Mouse (Mus musculus): Measurements from ENCODE around the gene Dqx1. TPM values are rescaled to one million over a fixed set of nuclear protein-coding genes. Genes with fewer than 3 reads are reported as not detected.

The Dqx1 gene
- polyA plus RNA-seq, 1 experiment from 2014 or later: 0.88 TPM

DNA sequence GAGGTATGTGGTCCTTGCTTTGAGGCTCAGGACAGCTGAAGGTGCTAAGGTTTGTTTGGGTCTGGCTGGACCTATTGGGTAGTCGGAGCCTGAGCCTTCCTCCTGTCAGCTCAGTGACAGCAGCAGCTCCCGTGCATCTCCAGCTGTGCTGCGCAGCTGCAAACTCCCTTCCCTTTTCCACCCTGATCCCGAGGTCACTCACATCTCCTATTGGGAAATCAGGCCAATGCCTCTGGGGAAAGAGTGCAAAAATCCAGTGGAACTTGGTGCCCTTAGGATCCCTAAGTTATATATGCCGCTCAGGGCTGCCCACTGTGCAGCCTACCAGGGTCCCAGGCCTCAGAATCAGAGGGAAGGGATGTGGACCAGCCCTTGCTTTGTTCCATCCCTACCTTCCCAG, 25.9 kb downstream of the Dqx1 start:
- Histone ChIP-seq H3K27ac (no peak overlapping the region), H3K4me1 (peaks cover 26% of the 10 kb centered on the region), H3K4me3 (replicated peaks) (no peak overlapping the region), H3K4me2 (no peak overlapping the region), H3K9ac (no peak overlapping the region), H3K27me3 (peaks cover 66% of the 10 kb centered on the region), H3K9me3 (no peaks in the 10 kb centered on the region), H3K36me3 (replicated peaks) (peaks cover 30% of the 10 kb centered on the region)
- WGBS: 8% methylated on average over 5 of the region's 5 CpGs
- ATAC-seq (ENCODE audit: low FRiP score): no peak

DNA sequence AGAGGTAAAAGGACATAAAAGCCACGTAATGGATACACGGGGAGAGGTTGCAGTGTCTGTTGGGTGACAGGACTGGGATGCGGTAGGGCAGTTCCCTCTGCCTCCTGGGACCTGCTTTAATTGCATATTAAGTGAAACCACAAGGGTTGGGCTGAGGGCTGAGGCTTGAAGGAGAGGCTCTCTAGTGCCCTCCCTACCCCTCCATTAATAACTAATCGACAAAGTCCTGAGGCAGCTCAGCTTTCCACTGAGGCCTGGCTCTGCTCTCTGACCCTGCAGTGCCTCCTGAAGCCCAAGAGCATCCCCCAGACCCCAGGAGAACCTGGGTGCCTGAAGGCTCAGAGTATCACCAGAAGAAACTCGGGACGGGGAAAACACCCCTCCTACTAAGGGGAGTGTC, 26.8 kb downstream of the Dqx1 start:
- WGBS: 4% methylated on average over 6 of the region's 6 CpGs
- no peak for ATAC-seq (ENCODE audit: low FRiP score)
- H3K4me3 ChIP-seq (replicated peaks): no peak overlapping the region
- H3K27ac ChIP-seq: no peak overlapping the region
- peaks cover 76% of the 10 kb centered on the region for H3K27me3 ChIP-seq
- peaks cover 19% of the 10 kb centered on the region for H3K4me1 ChIP-seq
- H3K36me3 ChIP-seq (replicated peaks): peaks cover 30% of the 10 kb centered on the region
- H3K4me2 ChIP-seq: no peak overlapping the region
- no peak overlapping the region for H3K9ac ChIP-seq
- H3K9me3 ChIP-seq: no peaks in the 10 kb centered on the region

DNA sequence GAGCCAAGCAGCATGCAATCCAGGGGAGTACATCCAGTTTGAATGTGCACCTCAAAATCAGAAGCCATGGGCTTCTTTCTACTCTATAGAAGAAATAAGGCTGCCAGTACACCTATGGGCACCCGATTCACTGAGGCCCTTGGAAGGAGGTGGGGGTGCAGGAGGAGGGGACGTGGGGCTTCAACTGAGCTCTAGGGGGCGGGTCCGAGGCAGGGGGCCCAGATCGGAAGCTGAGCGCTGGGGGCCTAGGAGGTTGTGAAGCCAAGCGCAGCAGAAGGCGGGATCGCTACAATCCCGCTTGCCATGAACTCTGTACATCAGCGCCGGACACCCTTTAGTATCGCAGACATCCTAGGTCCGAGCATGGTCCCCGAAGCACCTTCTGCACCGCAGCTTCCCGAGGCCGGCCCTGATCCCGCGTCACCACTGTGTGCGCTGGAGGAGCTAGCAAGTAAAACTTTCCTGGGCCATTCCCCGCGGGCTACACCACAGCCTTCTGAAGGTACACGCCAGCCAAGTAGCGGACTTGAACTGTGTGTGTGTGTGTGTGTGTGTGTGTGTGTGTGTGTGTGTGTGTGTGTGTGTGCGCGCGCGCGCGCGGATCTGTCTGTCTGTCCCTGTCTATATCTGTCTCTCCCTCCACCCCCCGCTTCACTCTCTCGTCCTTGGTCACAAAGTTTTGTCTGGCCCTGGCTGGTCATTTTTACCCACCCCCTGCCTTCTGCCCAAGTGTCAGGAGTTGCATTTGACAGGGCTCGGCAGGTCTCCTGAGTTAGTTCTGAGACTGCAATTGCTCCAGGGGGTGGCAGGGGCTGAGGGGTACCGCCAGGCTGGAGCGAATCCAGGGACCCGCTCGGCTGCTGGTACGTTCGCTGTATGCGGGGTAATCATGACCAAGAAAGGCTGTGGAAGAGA, 28.7 kb downstream of the Dqx1 start, which contains the start of gene Lbx2:
Gene Lbx2 (plus strand): TSS at position 247 of the 915 bp plus-strand sequence.
- WGBS: 1% methylated on average over 29 of the region's 42 CpGs
- Histone ChIP-seq H3K9ac (no peak within 1 kb of the TSS), H3K4me1 (peaks cover 13% of the 10 kb centered on the region), H3K27ac (no peak within 1 kb of the TSS), H3K4me2 (no peak within 1 kb of the TSS; the same call in 1 of the 2 replicates), H3K9me3 (no peaks in the 10 kb centered on the region), H3K36me3 (replicated peaks) (peaks cover 11% of the 10 kb centered on the region), H3K4me3 (replicated peaks) (peak within 1 kb of the TSS; percentile 7; the same call in 1 of the 2 replicates), H3K27me3 (peaks cover 93% of the 10 kb centered on the region)
- ATAC-seq (ENCODE audit: low FRiP score): no peak

DNA sequence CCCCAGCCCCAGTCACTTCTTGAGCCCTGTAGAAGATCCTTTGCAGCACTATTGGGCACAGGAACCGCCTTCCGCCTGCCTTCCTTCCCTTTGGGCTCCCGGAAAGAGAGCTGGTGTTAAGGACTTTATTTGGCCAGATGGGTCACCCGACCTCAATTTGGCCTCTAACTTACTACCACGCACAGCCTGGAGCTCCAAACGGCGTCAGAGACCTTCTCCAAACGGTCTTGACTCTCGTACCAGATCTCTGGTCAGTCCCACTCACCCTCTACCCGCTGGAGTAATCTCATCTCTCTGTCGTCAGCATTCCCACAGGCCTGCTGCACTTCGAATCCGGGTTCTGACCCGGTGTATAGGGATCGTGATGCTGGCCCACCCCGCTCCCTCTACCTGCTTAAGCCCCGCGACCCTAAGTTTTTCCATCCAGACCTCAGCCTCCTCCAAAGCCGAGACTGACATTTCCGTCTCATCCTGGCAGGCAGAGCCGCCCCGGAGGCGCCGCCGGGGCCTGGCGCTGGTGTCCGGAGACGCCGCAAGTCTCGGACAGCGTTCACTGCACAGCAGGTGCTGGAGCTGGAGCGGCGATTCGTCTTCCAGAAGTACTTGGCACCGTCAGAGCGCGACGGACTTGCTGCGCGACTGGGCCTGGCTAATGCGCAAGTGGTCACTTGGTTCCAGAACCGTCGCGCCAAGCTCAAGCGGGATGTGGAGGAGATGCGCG, 29.7 kb downstream of the Dqx1 start:
- H3K27me3 ChIP-seq: peaks cover 96% of the 10 kb centered on the region
- no peaks in the 10 kb centered on the region for H3K9me3 ChIP-seq
- H3K4me2 ChIP-seq: peak overlapping the region; percentile 21; the same call in 1 of the 2 replicates
- peak overlapping the region; percentile 7 for H3K4me3 ChIP-seq (replicated peaks)
- H3K27ac ChIP-seq: no peak overlapping the region
- no peak for ATAC-seq (ENCODE audit: low FRiP score)
- WGBS: 1% methylated on average over 47 of the region's 47 CpGs
- peaks cover 3% of the 10 kb centered on the region for H3K36me3 ChIP-seq (replicated peaks)
- no peak overlapping the region for H3K9ac ChIP-seq
- peaks cover 13% of the 10 kb centered on the region for H3K4me1 ChIP-seq

DNA sequence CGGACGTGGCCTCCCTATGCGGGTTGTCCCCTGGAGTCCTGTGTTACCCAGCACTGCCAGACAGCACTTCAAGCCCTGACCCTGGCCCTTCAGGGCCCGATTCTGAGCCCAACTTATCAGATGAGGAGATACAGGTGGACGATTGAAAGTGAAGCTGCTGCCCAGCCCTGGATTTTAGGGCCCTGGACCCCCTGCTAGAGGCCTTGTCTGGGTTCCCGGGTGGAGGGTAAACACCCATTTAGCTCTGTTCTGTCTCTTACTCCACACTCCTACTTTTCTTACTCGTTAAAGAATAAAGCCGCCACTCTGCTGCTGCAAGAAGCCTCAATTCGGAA, 30.2 kb downstream of the Dqx1 start:
- Histone ChIP-seq H3K9ac (no peak overlapping the region), H3K36me3 (replicated peaks) (no peaks in the 10 kb centered on the region), H3K4me1 (peaks cover 13% of the 10 kb centered on the region), H3K9me3 (no peaks in the 10 kb centered on the region), H3K27ac (no peak overlapping the region), H3K4me3 (replicated peaks) (no peak overlapping the region), H3K27me3 (peaks cover 96% of the 10 kb centered on the region), H3K4me2 (peak overlapping the region; percentile 21; the same call in 1 of the 2 replicates)
- no peak for ATAC-seq (ENCODE audit: low FRiP score)
- 3% methylated on average over 9 of the region's 9 CpGs for WGBS

DNA sequence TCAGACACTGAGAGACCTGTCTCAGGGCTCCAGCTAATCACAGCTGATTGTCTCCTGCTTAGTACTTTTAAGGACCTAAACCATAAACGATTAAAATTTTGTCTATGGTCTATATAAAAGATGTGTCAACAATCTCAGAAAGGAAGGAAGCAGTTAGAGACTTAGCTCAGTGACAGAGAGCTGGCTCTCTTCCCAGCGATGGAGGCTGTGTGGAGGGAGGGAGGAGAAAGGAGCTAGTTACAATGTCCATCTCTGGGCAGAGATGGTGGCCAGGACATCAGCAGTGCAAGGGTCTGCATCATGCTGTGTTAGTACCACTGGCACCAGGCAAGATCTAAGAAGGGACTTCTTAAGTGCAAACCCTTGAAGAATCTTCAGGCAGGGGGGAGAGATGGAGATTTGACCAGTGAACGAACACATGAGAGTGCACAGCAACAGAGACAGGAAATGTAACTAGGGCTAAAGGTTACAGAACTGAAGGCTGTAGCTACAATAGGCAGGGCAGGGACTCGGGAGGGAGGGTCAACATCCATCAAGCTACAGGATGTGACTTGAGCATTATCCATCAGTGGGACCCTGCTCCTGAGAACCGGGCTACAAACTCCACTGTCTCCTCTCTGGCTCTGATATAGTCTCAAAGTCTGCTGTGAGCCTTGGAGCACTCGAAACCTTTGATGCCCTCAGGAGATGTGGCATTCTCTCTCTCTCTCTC, 34.9 kb downstream of the Dqx1 start:
- 53% methylated on average over 6 of the region's 6 CpGs for WGBS
- no peak overlapping the region for H3K27ac ChIP-seq
- ATAC-seq (ENCODE audit: low FRiP score): no peak
- no peaks in the 10 kb centered on the region for H3K36me3 ChIP-seq (replicated peaks)
- peaks cover 71% of the 10 kb centered on the region for H3K27me3 ChIP-seq
- H3K9ac ChIP-seq: no peak overlapping the region
- no peak overlapping the region for H3K4me3 ChIP-seq (replicated peaks)
- H3K4me2 ChIP-seq: no peak overlapping the region
- H3K9me3 ChIP-seq: no peaks in the 10 kb centered on the region
- peaks cover 4% of the 10 kb centered on the region; the same call in 1 of the 2 replicates for H3K4me1 ChIP-seq

DNA sequence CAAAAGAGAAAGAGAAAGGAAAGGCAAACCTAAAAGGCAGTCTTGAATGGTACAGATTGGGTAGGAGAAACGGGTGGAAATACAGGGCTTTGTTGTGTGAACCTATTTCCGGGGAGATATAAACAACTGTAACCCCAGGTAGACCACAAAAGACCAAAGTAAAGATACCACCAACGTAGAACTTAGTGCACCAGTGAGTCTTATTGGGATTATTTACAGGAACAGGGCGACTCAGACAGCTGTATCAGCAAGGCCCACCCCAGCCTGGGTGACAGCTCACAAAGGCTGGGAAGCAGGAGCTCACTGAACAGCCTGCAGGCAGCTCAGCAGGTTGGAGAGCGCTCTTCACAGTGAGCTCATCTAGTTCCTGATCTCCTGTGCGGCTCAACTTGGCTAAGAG, 38.3 kb downstream of the Dqx1 start:
- Histone ChIP-seq H3K4me2 (no peak overlapping the region), H3K4me3 (replicated peaks) (no peak overlapping the region), H3K9me3 (no peaks in the 10 kb centered on the region), H3K4me1 (peaks cover 3% of the 10 kb centered on the region; the same call in 1 of the 2 replicates), H3K9ac (no peak overlapping the region), H3K36me3 (replicated peaks) (no peaks in the 10 kb centered on the region), H3K27ac (no peak overlapping the region), H3K27me3 (peaks cover 50% of the 10 kb centered on the region)
- 50% methylated on average over 6 of the region's 6 CpGs for WGBS
- no peak for ATAC-seq (ENCODE audit: low FRiP score)

DNA sequence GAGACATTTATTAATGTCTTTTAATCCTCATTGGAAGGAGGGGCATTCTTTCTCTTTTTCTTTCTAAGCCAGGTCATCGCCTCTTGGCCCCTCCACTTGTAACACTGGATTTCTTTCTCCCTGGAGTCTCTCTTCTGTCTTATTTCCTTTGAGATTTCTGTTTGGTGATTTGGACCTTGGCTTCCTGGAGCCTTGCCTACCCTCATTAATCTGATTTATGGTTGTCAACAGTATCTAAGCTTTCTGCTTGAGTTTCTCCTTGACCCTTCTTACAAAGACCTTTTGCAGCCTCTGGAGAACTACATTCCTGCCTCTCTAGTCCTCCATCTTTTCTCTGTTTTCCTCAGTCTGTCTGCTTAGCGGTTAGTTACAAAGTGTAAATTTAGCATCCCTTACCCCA, 40.8 kb downstream of the Dqx1 start:
- H3K4me1 ChIP-seq: peaks cover 20% of the 10 kb centered on the region
- no peaks in the 10 kb centered on the region for H3K36me3 ChIP-seq (replicated peaks)
- no peak for ATAC-seq (ENCODE audit: low FRiP score)
- H3K4me3 ChIP-seq (replicated peaks): no peak overlapping the region
- H3K9me3 ChIP-seq: no peaks in the 10 kb centered on the region
- H3K27ac ChIP-seq: no peak overlapping the region
- peaks cover 41% of the 10 kb centered on the region for H3K27me3 ChIP-seq
- no peak overlapping the region for H3K9ac ChIP-seq
- WGBS: 78% methylated on average over 2 of the region's 2 CpGs
- H3K4me2 ChIP-seq: no peak overlapping the region

DNA sequence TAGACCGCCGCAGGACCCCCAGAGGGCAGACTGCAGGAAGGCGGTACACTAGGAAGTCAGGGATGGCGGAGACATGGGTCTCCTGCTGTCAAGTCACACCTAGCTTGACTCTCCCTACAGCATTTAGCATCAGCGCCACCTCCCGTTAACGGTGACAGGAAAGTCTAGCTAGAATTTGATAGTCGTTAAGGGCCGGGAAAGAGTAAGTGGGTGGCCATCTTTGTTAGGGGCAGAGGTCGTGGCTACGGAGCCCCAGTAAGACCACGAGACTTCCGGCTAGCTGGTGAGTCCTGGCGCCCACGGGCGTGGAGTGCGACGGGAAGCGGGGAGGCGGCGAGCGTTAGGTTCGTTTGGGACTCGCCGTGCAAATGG, 43.7 kb downstream of the Dqx1 start, which contains the start of the genes Ccdc142 and Gm42688:
Gene Ccdc142 (plus strand): TSS at position 286 of the 372 bp plus-strand sequence.
Gene Gm42688 (plus strand): TSS at position 302 of the 372 bp plus-strand sequence.
- Histone ChIP-seq H3K36me3 (replicated peaks) (no peaks in the 10 kb centered on the region), H3K9ac (peak within 1 kb of the TSS; percentile 69), H3K9me3 (no peaks in the 10 kb centered on the region), H3K4me2 (peak within 1 kb of the TSS; percentile 94), H3K27ac (peak within 1 kb of the TSS; percentile 64), H3K4me3 (replicated peaks) (peak within 1 kb of the TSS; percentile 77), H3K4me1 (peaks cover 21% of the 10 kb centered on the region), H3K27me3 (peaks cover 29% of the 10 kb centered on the region)
- under 1% methylated on average over 25 of the region's 25 CpGs for WGBS
- ATAC-seq (ENCODE audit: low FRiP score): peak; percentile 85

DNA sequence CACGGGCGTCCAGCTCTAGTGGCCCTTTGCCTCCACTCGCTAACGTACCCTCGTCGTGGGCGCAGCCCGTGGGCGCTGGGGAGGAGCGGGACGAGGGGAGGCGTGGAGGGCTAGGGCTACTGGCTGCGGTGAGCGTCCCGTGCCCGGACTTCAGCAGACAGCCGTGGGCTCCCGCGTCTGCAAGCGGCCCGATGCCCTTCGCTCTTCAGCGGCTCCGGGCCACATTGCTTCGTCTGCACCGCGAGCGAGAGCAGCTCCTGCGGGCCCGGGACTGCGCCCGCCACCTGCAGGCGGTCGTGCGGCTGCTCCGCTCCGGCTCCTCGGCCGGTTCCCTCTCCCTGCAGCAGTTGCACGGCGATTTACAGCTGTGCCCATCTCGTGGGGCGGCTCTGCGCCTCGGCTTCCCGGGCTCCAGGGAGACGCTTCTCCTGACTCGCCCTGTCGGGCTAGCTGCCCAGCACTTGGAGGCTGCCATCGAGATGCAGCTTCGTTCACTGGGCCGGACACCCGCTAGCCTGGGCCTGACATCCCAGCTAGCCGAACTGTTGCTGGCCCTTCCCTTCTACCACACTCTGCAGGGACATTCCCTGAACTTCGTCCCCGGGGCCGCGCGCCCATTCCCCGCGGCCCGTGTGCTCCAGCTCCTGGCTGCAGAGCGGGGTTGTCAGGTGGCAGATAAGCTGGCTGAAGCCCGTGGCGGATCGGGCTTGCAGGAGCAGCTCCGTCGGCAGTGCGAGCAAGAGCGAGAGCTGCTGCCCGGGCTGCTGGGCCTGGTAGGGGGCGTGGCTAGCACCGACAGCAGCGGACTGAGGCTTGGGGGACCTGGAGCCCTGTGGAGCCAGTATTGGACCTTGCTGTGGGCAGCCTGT, 44.3 kb downstream of the Dqx1 start:
- no peaks in the 10 kb centered on the region for H3K9me3 ChIP-seq
- H3K27me3 ChIP-seq: peaks cover 24% of the 10 kb centered on the region
- peak overlapping the region; percentile 69 for H3K9ac ChIP-seq
- H3K36me3 ChIP-seq (replicated peaks): no peaks in the 10 kb centered on the region
- WGBS: under 1% methylated on average over 74 of the region's 74 CpGs
- peak overlapping the region; percentile 64 for H3K27ac ChIP-seq
- ATAC-seq (ENCODE audit: low FRiP score): peak; percentile 78
- H3K4me1 ChIP-seq: peaks cover 21% of the 10 kb centered on the region
- peak overlapping the region; percentile 77 for H3K4me3 ChIP-seq (replicated peaks)
- peak overlapping the region; percentile 94 for H3K4me2 ChIP-seq

DNA sequence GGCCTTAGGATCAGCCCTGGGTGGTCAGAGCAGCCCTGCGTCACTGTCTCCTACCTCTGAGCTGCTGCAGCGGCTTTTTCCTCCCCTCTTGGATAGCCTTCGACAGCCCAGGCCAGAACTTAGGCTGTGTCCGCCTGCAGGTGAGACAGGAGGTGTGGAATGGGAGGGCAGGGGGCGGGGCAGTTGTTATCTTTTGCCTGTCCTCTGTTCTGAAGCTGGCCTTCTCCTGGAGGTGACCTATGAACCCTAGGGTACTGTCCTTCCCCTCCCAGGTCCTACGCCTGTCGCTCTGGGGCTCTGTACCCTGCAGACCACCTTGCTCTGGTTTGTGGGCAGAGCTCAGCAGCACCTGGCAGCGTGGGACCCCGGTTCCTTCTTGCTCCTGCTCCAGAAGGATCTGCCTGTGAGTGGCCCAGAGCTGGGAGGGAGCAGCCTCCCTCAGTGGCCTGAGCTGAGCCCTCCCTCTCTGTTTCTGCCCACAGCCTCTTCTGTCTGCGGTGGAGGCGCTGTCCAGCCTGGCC, 45.5 kb downstream of the Dqx1 start:
- Histone ChIP-seq H3K27ac (no peak overlapping the region), H3K4me1 (peaks cover 28% of the 10 kb centered on the region), H3K9me3 (no peaks in the 10 kb centered on the region), H3K36me3 (replicated peaks) (no peaks in the 10 kb centered on the region), H3K9ac (peak overlapping the region; percentile 69), H3K4me2 (peak overlapping the region; percentile 94), H3K4me3 (replicated peaks) (no peak overlapping the region; the same call in 1 of the 2 replicates), H3K27me3 (peaks cover 24% of the 10 kb centered on the region)
- no peak for ATAC-seq (ENCODE audit: low FRiP score)
- 40% methylated on average over 11 of the region's 11 CpGs for whole genome bisulfite sequencing
